Mouse (Mus musculus) cerebellum, postnatal 25 days (tissue): Measurements from ENCODE around the gene Prkcz.

Experiments
- DNase-seq, 2 experiments: peaks; one replicate each; pipeline ENCODE4 v3.0.0; 2021; ENCODE audit warnings: mixed read lengths in 2 of 2

The Prkcz gene

GRCm38 (mm10) chr4:155308068-155308467, 53.1 kb downstream of the Prkcz start:
- DNase-seq: peak; percentile 96 to 97

- DNase-seq: no peak
Observed at GRCm38 (mm10) chr4:155307591-155307990, 53.6 kb downstream of the Prkcz start.

GRCm38 (mm10) chr4:155306356-155307242, 54.6 kb downstream of the Prkcz start:
- DNase-seq: no peak

- peak; percentile 47 to 60 for DNase-seq
Observed at GRCm38 (mm10) chr4:155305531-155306031, 55.6 kb downstream of the Prkcz start.

GRCm38 (mm10) chr4:155304508-155305096, 56.6 kb downstream of the Prkcz start:
- DNase-seq: peak; percentile 36 to 47

GRCm38 (mm10) chr4:155301965-155302364, 59.2 kb downstream of the Prkcz start:
- peak; percentile 60 to 66 for DNase-seq

- DNase-seq: peak; percentile 39 to 55
Observed at GRCm38 (mm10) chr4:155301098-155301447, 60.1 kb downstream of the Prkcz start.

DNA sequence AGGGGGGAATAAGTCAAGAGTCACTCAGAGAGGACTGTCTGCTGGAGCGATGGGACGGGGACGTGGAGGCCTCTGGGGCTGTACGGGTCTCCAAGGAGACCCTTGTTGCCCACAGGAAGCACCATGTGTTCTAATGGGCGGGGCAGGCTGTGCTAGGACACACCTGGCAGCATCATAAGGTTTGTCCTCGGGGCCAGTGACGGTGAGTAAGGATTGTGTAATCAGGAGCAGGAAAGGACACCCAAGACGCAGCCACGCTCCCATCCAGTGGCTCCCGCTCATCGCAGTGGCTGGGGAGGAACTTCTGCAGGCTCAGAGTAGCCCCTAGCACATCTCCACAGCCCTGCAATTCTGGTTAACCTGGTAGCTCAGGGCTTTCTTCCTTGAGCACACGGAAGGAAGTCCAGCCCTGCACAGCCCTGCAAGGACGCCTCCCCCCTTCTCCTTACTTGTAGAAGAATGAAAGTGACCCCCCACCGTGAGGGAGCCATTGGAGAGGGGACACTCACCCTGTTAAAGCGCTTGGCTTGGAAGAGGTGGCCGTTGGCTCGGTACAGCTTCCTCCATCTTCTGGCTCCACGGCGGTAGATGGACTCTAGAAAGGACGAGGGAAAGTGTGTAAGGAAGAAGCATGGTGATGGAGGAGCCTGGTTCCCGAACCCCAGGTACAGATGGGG, 60.6 kb downstream of the Prkcz start:
- peak in 1 of 2 experiments; percentile 57 for DNase-seq

DNA sequence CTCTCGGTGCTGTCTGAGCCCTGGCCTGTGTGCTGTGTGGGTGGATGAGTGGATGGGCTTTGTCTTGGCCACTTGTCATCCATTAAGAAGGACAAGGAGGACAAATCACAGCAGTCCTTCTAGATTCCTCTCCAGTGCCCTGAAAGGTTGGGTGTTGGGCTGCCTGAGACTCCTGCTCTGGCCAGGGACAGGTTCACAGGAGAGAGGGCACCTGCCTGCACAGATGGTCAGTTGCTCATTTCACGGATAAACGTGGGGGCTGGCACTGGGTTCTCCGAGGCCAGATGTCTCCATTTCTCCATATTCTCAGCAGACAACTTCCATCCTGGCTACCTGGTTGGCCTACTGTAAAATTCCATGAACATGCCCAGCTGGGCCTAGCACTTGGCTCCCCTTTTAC, 62.3 kb downstream of the Prkcz start:
- peak; percentile 86 to 89 for DNase-seq

GRCm38 (mm10) chr4:155297057-155297456, 64.1 kb downstream of the Prkcz start:
- DNase-seq: peak; percentile 70 to 82

- DNase-seq: peak; percentile 67 to 77
Observed at GRCm38 (mm10) chr4:155295996-155296395, 65.2 kb downstream of the Prkcz start.

- peak; percentile 62 to 67 for DNase-seq
Observed at GRCm38 (mm10) chr4:155295026-155295590, 66.1 kb downstream of the Prkcz start.

DNA sequence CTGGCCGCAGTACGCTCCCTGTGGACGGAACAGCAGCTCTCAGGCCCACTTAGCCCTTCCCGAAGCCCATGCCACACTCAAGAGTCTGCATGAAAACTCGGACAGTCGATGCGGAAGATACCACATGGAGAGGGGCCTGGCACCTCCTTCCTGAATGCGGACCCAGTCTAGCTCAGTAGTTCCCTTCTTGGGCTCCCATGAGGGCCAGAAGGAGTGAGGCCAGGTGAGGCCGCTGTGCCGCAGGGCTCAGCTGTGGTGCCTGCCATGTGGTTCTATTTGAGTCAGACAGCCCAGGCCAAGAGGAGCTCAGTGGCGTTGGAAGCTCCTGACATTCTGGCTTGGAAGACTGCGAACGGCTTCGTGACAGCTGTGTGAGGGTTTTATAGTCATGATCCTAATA, 66.8 kb downstream of the Prkcz start:
- peak; percentile 62 to 65 for DNase-seq

DNA sequence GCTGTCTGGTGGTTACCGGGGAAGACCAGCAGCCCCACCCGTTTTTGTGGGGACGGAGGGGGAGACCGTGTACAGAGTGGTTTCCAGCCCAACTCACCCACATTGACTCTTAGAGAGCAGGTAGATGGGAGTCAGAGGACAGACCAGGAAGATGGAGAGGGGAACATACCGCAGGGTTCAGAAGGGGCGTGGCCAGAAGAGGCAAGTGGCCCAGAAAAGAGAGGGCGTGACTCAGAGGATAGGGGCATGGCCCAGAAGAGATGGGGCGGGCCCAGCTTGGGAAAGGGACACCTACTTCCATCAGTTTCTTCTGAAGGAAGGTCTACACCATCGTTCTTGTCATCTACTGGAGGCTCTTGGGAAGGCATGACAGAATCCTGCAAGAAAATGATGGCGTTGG, 68.3 kb downstream of the Prkcz start:
- no peak for DNase-seq

GRCm38 (mm10) chr4:155290045-155290444, 71.1 kb downstream of the Prkcz start:
- peak; percentile 85 to 86 for DNase-seq

DNA sequence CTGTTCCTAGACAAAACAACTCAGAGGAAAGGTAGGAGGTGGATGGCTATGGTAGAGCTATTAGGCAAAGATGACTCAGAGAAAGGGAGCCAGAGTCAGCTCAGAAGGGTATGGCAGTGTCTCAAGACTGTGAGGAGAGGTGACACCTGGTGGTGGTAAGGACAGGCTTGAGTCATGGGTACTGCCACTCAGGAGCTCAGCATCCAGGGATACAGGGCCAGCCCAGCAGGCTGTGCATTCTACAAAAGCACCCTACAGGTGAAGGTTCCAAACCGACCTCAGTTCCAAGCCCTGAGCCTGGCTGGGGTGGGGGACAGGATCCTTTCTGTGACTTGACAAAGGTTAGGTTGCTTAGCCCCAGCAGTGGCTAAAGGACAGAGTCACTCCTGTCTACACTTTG, 72.6 kb downstream of the Prkcz start:
- DNase-seq: peak; percentile 56 to 59

DNA sequence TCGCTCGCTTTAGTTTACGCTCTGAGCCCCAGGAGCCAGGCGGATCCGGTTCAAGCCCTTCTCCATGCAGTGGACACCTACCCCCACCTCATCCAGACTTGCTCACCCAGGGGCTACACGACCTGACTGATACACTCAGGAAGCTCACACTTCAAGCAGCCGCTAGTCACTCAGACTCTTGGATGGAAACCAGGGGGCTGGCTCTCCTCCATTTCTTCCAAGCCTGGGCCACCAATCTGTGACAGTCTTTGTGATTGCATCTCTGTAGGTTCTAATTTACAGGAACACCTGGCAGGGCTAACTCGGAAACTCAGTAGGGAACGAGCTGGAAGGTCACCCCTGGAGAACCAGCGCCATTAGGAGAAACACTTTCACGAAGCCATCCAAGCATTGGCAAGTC, 73.4 kb downstream of the Prkcz start:
- DNase-seq: peak; percentile 71 to 78

- no peak for DNase-seq
Observed at GRCm38 (mm10) chr4:155286090-155286489, 75.1 kb downstream of the Prkcz start.

DNA sequence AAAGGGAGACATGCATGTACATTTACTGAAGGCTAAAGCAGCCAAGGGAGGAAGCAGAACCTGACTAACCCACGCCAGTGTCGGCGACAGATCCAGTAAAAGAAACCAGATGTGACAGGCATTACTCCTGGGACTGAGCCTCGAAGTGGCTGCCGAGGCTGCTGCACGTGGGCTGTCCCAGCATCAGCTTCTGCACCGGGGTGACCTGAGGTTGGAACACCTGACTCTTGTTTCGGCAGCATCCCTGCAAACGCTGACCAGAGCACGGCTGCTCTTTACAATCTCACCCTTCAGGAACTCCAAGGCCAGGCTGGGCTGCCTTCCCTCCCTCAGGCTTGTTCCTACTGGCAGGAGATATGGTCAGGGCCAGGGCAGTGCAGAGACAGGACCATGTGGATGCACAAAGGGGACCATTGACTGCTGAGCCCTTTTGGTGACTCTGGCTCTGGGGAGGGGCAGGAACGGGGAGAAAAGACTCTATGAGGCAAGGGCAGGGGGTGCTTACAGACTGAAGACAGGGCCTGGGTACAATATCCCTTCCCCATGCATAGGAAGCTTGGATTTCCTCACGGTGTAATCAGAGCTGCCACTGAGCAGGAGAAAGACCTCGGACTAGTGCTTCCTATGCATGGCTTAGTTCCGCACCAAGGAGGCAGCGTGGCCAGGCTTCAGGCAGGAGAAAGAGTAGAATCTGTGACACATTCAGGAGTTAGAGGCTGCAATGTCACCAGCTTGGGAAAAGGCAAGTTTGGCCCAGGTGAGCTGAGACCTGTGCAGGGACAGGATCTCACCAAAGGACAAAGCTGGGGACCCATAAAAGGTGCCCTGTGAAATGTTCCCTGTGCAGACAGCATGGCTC, 76.4 kb downstream of the Prkcz start:
- peak in 1 of 2 experiments; percentile 52 for DNase-seq

GRCm38 (mm10) chr4:155283585-155283984, 77.6 kb downstream of the Prkcz start:
- DNase-seq: peak; percentile 72 to 73

- no peak for DNase-seq
Observed at GRCm38 (mm10) chr4:155283001-155283503, 78.1 kb downstream of the Prkcz start.

DNA sequence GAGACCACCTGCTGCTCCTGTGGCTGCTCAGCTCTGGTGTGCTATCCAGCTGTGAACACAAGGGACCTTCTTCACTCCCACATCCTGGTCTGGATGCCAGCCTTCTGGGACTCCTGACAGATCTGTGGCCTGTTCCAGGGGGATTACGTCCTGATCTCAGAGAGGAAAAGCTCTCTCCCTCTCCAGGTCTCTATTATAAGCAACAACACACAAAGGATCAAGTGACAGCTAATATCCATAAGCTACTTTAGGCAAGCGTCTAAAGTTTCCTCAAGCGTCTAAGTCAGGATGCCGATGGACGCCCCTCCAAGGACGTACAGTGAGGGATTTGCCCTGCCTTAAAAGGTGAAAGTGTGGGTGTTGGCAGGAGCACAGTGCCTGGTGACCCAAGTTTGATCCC, 78.9 kb downstream of the Prkcz start:
- DNase-seq: no peak
